Mouse (Mus musculus) cerebellum, adult 11 months (tissue): ENCODE data around the gene Lrrc4c.

Experiments used
- DNase-seq: peaks from one replicate; pipeline ENCODE4 v3.0.0; 2022

Lrrc4c gene

DNA sequence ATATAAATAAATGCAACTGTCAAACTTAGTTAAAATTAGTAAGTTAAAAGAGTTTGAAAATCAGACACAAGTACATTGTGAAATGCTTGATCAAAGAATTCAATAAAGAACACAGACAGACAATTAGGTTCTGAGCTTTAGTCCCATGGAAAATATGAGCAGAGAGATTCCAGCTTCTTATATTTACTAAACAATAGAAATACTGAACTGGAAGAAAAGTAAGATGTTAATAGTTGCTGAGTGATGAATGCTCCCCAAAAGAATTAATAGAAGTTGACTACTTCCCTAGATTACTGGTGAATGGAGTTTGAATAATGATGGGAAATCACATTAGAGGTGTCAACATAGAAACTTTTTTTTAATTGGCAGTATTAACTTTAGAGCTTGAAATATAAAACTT, 1323.7 kb downstream of the Lrrc4c start:
- no peak for DNase-seq

DNA sequence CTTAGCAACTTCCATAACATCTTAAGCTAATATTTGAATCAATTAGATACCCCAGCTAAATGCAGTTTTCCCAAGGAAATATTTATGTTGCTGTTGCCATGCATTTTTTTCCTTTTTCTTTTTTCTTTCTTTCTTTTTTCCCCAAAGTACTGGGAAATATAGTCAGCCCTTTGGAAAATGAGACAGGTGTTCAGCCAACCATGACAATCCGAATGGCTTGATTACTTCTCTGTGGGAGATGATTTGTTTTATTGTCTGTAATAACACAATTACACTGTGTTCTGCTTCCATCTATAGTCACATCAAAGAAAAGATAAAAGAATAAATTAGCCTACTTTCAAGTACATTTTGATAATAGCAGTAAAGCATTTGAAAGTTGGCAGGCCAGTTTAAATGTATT, 1334.7 kb downstream of the Lrrc4c start:
- no peak for DNase-seq
